Mouse (Mus musculus) hindbrain, postnatal 0 days (tissue): ENCODE results near the gene Lsm14b. TPM values are rescaled to one million over a fixed set of nuclear protein-coding genes. Genes with fewer than 3 reads are reported as not detected.

Experiments used
- ATAC-seq: fragments of 200-750 bp; cut with Nextera tagmentation; 2 replicates; pipeline ENCODE4 v1.8.0; 2017; ENCODE audit warnings: mild to moderate bottlenecking, moderate TSS enrichment, moderate library complexity
- DNase-seq: peaks from one replicate; pipeline ENCODE4 v3.0.0-alpha.2; 2015; ENCODE audit warnings: low spot score
- H3K27ac ChIP-seq: fragments of 300-500 bp; sonication (generic); 2 replicates; pipeline ENCODE4 v1.5.1; 2014; ENCODE audit warnings: mild to moderate bottlenecking
- H3K27me3 ChIP-seq: fragments of 300-500 bp; sonication (generic); 2 replicates; pipeline ENCODE4 v1.6.1; 2014; ENCODE audit warnings: low read length, mixed read lengths; ENCODE audit not compliant: insufficient read depth
- H3K36me3 ChIP-seq: fragments of 300-500 bp; sonication (generic); 2 replicates; pipeline ENCODE4 v1.6.1; 2014; ENCODE audit warnings: low read length, mixed read lengths; ENCODE audit not compliant: insufficient read depth
- H3K4me1 ChIP-seq: fragments of 300-500 bp; sonication (generic); 2 replicates; pipeline ENCODE4 v1.6.1; 2014; ENCODE audit warnings: antibody characterized with exemption, low read length, mixed read lengths; ENCODE audit not compliant: insufficient read depth
- H3K4me2 ChIP-seq: fragments of 300-500 bp; sonication (generic); 2 replicates; pipeline ENCODE4 v1.6.1; 2014; ENCODE audit warnings: low read depth, mild to moderate bottlenecking, low read length, moderate library complexity, mixed read lengths
- H3K4me3 ChIP-seq: fragments of 300-500 bp; sonication (generic); 2 replicates; pipeline ENCODE4 v1.5.1; 2014; ENCODE audit warnings: low read length
- H3K9ac ChIP-seq: fragments of 300-500 bp; sonication (generic); replicated peaks from 2 replicates; pipeline ENCODE4 v1.6.1; 2014; ENCODE audit warnings: mild to moderate bottlenecking, low read length, moderate library complexity, mixed read lengths
- H3K9me3 ChIP-seq: fragments of 300-500 bp; sonication (generic); 2 replicates; pipeline ENCODE4 v1.6.1; 2016; ENCODE audit warnings: low read length, mixed read lengths
- CTCF ChIP-seq: IDR thresholded peaks from 2 replicates; pipeline ENCODE4 v1.5.1; 2016; ENCODE audit warnings: antibody characterized with exemption, control low read depth, low read depth
- WGBS: fragments of 180-500 bp; shearing (Covaris S2); extraction: QIAGEN DNeasy Blood & Tissue Kit; methylation state at CpG from one replicate; pipeline ENCODE4 v1.1.7; 2014; 5-methylcytosine and 5-hydroxymethylcytosine counted together
- polyA plus RNA-seq: library from polyadenylated mRNA; unstranded; fragments of >200 nt; fragmentation: Nextera tagmentation; extraction: Ambion mirVana; gene quantifications from 2 replicates; pipeline ENCODE4 v1.2.1, GENCODE M21; 2015
- total RNA-seq: library from RNA; depleted of rRNA; stranded (reverse); fragments of >200 nt; gene quantifications from 2 replicates; pipeline ENCODE4 v1.2.3, GENCODE M21; 2014

Lsm14b gene
- total and polyA plus RNA-seq, 2 experiments from 2014 or later = 21.3 to 88.2 TPM

GRCm38 (mm10) chr2:180041577-180042255 lies 16.9 kb downstream of the Lsm14b start:
- TF ChIP-seq CTCF = no peak
- Histone ChIP-seq H3K9me3 (no peaks in the 10 kb centered on the region), H3K36me3 (peaks cover 20% of the 10 kb centered on the region), H3K27ac (peak overlapping the region; percentile 95), H3K4me2 (peak overlapping the region; percentile 70), H3K4me1 (peaks cover 20% of the 10 kb centered on the region), H3K4me3 (peak overlapping the region; percentile 100), H3K9ac (peak overlapping the region; percentile 78), H3K27me3 (no peaks in the 10 kb centered on the region)
- DNase-seq (peak; percentile 68), ATAC-seq (peak; percentile 58)
- WGBS = 2% methylated on average over 66 of the region's 66 CpGs

DNA sequence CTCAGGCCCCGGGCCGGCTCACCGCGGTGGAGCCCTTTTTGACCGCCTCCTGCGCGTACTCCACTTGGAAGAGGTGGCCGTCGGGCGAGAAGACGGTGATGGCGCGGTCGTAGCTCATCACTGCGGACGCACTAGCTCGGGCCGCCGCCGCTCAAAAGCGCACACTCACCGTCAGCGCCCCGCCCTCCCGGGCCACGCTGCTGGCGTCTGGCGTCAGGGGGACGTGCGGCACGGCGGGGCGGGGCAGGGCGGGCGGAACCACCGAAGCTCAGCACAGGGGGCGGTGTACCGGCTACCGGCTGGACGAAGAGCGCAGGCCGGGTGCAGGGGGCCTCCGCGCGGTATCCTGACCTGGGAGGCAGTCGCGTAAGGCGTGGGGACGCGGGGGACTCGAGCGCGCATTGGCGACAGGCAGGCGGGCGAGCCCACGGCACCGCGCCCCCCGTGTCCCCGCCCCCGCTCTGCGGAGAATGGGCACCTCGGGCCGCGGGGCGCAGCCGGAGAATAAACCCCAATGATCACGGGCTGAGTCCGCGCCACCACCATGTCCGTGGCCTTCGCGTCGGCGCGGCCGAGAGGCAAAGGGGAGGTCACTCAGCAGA lies 17.6 kb downstream of the Lsm14b start, which contains the start of the genes Psma7 and Ss18l1:
Psma7 (minus strand) TSS at position 178 of the 602 bp plus-strand sequence.
Ss18l1 (plus strand) TSS at position 254 of the 602 bp plus-strand sequence.
- TF ChIP-seq CTCF = peak; percentile 0; the same call in 1 of the 2 replicates
- ATAC-seq (peak; percentile 95), DNase-seq (peak; percentile 97)
- Histone ChIP-seq H3K36me3 (peaks cover 13% of the 10 kb centered on the region; the same call in 1 of the 2 replicates), H3K27ac (peak within 1 kb of the TSS; percentile 95), H3K4me3 (peak within 1 kb of the TSS; percentile 100), H3K27me3 (no peaks in the 10 kb centered on the region), H3K9ac (peak within 1 kb of the TSS; percentile 78), H3K9me3 (no peaks in the 10 kb centered on the region), H3K4me2 (peak within 1 kb of the TSS; percentile 70), H3K4me1 (peaks cover 20% of the 10 kb centered on the region)
- 2% methylated on average over 78 of the region's 78 CpGs for WGBS

DNA sequence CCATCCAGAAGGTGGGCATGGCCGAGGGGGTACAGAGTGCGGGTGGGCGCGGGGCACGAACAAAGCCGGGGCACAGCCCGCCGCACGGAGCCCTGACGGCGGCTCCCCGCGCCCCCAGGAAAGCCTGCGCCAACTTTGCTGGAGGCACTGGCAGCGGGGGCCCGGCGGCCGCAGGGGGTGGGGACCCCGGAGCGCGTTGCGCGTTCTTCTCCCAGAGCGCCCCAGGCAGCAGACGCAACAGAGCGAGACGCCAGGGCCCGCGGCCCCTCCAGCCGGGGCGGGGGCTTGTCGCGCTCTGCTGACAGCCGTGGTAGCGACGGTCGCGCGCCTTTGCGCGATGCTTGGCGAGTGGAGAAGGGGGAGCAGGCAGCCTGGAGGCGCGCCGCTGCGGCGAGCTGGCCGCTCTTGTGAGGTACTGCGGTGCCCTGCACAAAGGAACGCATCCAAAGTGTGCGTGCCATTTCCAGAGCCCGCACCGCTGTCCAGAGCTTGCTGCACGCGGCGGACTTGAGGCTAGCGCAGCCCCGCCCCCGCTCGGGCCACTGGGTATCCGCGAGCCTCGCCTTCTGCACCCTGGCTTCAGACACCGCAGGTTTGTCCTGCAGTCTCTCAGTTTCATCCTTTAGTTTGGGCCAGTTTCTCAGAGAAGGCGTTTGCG lies 18.2 kb downstream of the Lsm14b start:
- peak overlapping the region; percentile 100 for H3K4me3 ChIP-seq
- H3K4me1 ChIP-seq = peaks cover 20% of the 10 kb centered on the region
- TF ChIP-seq CTCF = no peak
- peak overlapping the region; percentile 95 for H3K27ac ChIP-seq
- under 1% methylated on average over 58 of the region's 66 CpGs for WGBS
- no peaks in the 10 kb centered on the region for H3K27me3 ChIP-seq
- no peaks in the 10 kb centered on the region for H3K9me3 ChIP-seq
- peaks cover 8% of the 10 kb centered on the region; the same call in 1 of the 2 replicates for H3K36me3 ChIP-seq
- peak overlapping the region; percentile 78 for H3K9ac ChIP-seq
- peak overlapping the region; percentile 70 for H3K4me2 ChIP-seq
- peak; percentile 79 for ATAC-seq
- peak; percentile 86 for DNase-seq

- TF ChIP-seq CTCF = peak; percentile 67
- H3K9me3 ChIP-seq = no peaks in the 10 kb centered on the region
- ATAC-seq (no peak), DNase-seq (peak; percentile 71)
- no peak overlapping the region for H3K4me2 ChIP-seq
- no peaks in the 10 kb centered on the region for H3K36me3 ChIP-seq
- H3K4me1 ChIP-seq = peaks cover 20% of the 10 kb centered on the region
- H3K4me3 ChIP-seq = no peak overlapping the region
- no peak overlapping the region for H3K9ac ChIP-seq
- no peak overlapping the region for H3K27ac ChIP-seq
- H3K27me3 ChIP-seq = no peaks in the 10 kb centered on the region
- WGBS = 48% methylated on average over 4 of the region's 4 CpGs
These were observed 20.5 kb downstream of the Lsm14b start for GRCm38 (mm10) chr2:180045283-180045682.

- H3K9me3 ChIP-seq = no peaks in the 10 kb centered on the region
- TF ChIP-seq CTCF = no peak
- DNase-seq (no peak), ATAC-seq (no peak)
- 80% methylated on average over 3 of the region's 3 CpGs for WGBS
- peaks cover 11% of the 10 kb centered on the region for H3K4me1 ChIP-seq
- H3K4me2 ChIP-seq = no peak overlapping the region
- no peak overlapping the region for H3K9ac ChIP-seq
- no peaks in the 10 kb centered on the region for H3K36me3 ChIP-seq
- no peaks in the 10 kb centered on the region for H3K27me3 ChIP-seq
- no peak overlapping the region for H3K4me3 ChIP-seq
- H3K27ac ChIP-seq = no peak overlapping the region
These were observed 22.8 kb downstream of the Lsm14b start for GRCm38 (mm10) chr2:180047580-180047979.

DNA sequence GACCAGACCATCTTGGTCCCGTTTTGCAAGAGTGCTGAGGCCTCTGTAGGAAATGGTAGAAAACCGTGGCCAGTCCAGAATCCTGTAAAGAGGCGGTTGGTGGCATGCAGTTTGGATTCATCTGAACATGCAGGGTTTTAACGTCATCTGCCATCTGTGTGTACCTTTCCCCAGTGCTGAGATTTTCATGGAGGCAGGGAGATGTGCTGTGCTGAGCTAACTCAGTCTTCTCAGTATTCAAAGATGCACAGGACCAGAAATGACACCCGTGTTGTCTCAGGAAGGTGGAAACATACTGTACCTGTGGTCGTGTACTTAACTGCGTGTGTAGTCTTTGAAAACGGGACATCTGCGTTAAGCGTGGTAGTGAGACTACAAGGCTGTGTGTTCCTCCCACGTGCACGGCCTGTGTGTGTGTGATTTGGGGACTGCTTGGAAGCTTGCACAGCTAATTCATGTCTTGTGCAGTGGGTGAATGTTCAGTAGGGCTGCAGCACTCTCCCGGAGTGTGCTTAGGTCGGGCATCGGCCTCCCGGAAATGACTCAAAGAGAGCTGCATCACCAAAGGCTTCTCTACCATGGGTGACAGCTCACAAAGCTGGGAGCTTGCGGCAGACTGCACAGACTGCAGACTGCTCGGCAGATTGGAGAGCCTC lies 23.3 kb downstream of the Lsm14b start:
- H3K9me3 ChIP-seq = no peaks in the 10 kb centered on the region
- WGBS = 94% methylated on average over 18 of the region's 18 CpGs
- no peak overlapping the region for H3K27ac ChIP-seq
- no peak overlapping the region for H3K4me2 ChIP-seq
- H3K36me3 ChIP-seq = peaks cover under 1% of the 10 kb centered on the region; the same call in 1 of the 2 replicates
- ATAC-seq = no peak
- H3K9ac ChIP-seq = no peak overlapping the region
- DNase-seq = no peak
- TF ChIP-seq CTCF = no peak
- no peaks in the 10 kb centered on the region for H3K27me3 ChIP-seq
- H3K4me3 ChIP-seq = no peak overlapping the region
- H3K4me1 ChIP-seq = peaks cover 11% of the 10 kb centered on the region
